Mouse (Mus musculus) left cerebral cortex, postnatal 25 days (tissue): ENCODE data around the gene Smg9. TPM values are rescaled to one million over a fixed set of nuclear protein-coding genes. Genes with fewer than 3 reads are reported as not detected.

Experiments
- DNase-seq, 2 experiments: peaks; one replicate each; pipeline ENCODE4 v3.0.0; 2022; ENCODE audit warnings: low spot score in 2 of 2, mixed read lengths in 1 of 2
- intact Hi-C: fragments of 180-260 bp; cut with DNase I; formaldehyde crosslinking; loops from one replicate; pipeline ENCODE4 v1.15.1; 2025
- total RNA-seq, 2 experiments: library from RNA; stranded (reverse); gene quantifications; 2 replicates each; pipeline ENCODE4 v1.2.3; 2021

Gene Smg9
- total RNA-seq, 2 experiments from 2014 or later, result 38.1 to 40.2 TPM

DNA sequence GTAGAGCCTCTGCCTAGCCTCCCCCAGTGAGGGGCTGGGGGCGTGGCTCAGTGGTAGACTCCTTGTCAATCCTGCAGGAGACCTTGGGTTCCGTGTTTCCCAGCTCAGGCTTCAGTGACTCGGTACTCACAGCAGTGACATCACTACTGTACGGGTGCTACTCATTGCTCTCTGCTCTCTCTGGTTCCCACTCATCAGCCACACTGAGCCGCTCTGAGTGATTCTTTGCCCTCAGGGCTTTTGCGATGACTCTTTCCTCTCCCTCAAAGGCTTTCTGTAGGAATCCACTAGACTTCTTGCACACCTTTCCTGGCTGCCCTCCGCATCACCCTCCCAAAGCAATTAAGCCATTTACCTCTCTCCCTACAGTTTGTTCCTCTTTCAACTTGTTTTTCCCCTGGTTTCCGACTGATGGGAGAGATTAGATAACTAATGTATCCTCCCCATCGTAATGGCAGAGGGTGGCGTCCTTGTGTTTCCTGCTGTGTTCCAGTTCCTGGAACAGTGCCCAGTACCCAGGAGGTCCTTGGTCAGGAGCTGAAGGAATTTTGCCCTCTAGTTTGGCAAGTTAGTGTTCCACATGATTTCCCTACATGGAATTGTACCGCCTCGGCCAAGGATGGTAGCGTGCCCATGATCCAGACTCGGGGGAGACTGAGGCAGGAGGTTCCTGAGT, 62.1 kb downstream of the Smg9 start:
- DNase-seq, result no peak
- intact Hi-C loops, result no loop called here

DNA sequence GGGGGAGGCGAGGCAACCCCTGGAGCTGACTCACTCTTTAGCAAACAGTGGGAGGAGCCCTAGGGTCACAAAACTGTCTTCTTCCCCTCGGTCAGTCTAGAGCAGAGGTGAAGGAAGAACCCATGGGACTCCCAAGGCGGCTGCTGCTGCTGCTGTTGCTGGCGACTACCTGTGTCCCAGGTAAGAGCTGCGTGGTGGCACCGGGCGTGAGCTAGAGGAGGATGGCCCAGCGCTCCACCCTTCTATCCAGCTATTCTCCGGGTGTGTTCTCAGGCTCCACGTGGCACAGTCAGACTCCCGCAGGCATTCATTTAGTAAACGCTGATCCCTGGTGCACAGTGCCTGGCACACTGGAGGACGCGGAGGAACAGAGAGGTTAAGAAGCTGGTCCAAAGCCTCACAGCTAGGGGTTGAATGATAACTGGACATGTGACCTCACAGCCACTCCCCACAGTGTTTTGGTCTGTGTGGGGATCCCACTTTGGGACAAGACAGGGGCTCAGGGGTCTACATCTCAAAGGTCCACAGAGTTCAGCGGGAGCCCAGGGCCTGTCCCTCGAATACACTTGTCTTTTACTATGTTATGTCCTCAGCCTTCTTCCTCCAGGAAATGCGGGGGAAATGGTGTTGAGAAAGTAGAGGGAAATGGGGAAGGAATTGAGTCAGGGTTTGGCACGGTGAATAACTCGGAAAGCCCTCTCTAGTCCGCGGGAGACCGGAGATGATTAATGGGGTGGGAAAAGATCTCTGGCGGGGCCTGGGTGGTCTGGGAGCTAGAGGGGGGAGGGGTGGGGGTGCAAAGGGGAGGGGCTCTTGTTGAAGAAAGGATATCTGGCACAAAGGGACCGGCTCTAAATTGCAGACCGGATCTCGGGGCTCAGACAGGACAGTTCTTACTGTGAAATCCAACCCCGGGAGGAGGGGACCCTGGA, 63.2 kb downstream of the Smg9 start, which contains the start of gene Plaur:
TSS of gene Plaur (plus strand) at position 97 of the 932 bp plus-strand sequence.
- no peak for DNase-seq
- intact Hi-C loops, result no loop called here

DNA sequence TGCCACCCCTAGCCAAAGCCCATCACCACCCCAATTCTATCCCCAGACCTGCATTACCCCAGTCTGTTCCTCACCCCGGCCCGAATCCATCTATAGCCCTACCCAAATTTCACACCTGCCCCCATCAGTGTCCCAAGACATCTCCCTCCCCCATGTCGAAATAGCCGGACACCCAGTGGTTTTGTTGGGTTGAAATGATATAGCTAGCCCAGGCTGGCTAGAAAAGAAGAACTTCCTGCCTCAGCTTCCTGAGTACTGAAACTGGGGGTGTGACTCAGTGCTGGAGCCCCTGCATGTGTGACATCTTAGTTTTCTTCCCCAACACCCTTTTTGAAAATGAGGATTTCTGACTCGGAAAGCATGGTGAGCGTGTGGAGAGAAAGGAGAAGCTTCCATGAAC, 67.4 kb downstream of the Smg9 start:
- DNase-seq, result no peak
- intact Hi-C loops, result no loop called here

DNA sequence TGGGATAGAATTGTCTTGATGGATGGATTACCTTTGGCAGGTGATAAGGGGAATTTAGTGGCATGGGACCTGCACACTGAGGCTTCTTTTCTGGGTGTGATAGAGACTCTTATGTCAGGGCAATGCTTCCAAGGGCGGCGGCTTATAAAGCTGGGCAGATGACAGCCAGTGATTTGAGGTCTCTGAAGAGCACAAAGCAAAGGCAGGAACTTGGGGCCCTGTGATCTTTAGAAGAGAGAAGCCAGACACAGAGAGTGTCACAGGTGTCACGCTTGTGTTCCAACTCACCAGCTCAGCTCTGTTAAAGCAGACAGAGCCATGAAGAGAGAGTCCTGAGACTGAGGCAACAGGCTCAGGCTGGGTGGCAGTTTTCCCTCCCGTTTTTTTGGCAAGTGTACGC, 68.5 kb downstream of the Smg9 start:
- no peak for DNase-seq
- intact Hi-C loops, result no loop called here

DNA sequence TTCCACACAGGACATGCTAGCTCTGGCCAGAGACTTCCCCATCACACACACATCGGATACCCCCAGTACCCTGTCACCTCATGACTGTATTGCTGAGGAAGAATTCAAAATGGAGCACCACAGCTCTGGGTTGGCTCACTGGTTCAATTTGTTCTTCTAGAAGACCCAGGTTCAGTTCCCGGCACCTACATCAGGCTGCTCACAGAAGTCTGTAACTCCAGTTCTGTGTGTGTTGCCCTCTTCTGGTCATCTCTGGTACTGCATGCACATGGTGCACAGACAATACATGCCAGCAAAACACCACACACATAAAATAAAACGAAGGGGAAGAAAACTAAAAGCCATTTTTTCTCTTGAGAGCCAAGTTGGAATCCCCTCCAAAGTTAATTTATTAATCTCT, 69.7 kb downstream of the Smg9 start:
- intact Hi-C loops, result no loop called here

DNA sequence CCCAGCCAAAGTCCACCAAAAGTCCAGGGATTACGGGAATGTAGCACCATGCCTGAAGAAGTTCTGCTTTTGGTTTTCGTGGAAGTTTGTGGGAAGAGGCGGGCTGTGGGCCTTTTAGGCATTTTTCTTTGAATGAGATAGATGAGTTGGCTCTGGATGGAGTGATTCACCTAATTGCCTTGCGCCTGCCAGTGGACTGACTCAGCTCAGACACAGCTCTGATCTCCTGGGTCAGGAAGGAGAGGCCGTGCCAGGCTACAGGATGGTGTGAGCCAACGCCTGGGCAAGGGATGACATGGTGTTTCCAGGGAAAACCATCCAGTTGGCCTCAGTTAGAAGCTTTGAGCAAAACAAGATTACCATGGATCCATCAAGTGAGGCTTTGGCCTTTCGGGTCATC, 70.9 kb downstream of the Smg9 start:
- no peak for DNase-seq

More for the DNA sequence above, 69.7 kb downstream of the Smg9 start:
- no peak for DNase-seq

More for the DNA sequence above, 70.9 kb downstream of the Smg9 start:
- intact Hi-C loops, result no loop called here

Other genes starting within 250 kb of the Smg9 start
- 1 to 10 TPM; 2.5 to 2.9 TPM for gene Zfp114, start 224.6 kb upstream of the Smg9 start, total RNA-seq
- gene Zfp111, start 188.2 kb upstream of the Smg9 start, total RNA-seq, result 10 to 100 TPM in 1 of 2 experiments, 1 to 10 TPM in 1; 8.9 to 12.6 TPM
- gene Zfp109, start 162.1 kb upstream of the Smg9 start, total RNA-seq, result 10 to 100 TPM in 1 of 2 experiments, 1 to 10 TPM in 1; 7.9 to 10.5 TPM
- gene Zfp108, start 144.8 kb upstream of the Smg9 start, total RNA-seq, result 1 to 10 TPM; 8.4 to 8.8 TPM
- 10 to 100 TPM; 11.0 to 11.5 TPM for gene Zfp93, start 129.2 kb upstream of the Smg9 start, total RNA-seq
- gene Zfp61, start 98.4 kb upstream of the Smg9 start, total RNA-seq, result 10 to 100 TPM; 19.3 to 20.8 TPM
- 10 to 100 TPM; 13.2 to 16.9 TPM for gene Zfp94, start 83.0 kb upstream of the Smg9 start, total RNA-seq
- not detected for gene Tescl, start 65.7 kb upstream of the Smg9 start, total RNA-seq
- not detected for gene Lypd5, start 50.4 kb upstream of the Smg9 start, total RNA-seq
- under 1 TPM in 1 of 2 experiments, not detected in 1; 0.50 TPM for gene Kcnn4, start 29.4 kb upstream of the Smg9 start, total RNA-seq
- under 1 TPM; 0.34 to 0.57 TPM for gene Irgc1, start 52.7 kb downstream of the Smg9 start, total RNA-seq
- gene Plaur, start 62.9 kb downstream of the Smg9 start, total RNA-seq, result under 1 TPM; 0.71 to 0.73 TPM
- gene Cadm4, start 82.4 kb downstream of the Smg9 start, total RNA-seq, result 100 to 1,000 TPM; 243 to 246 TPM
- gene Zfp428, start 107.4 kb downstream of the Smg9 start, total RNA-seq, result 10 to 100 TPM; 45.7 to 52.6 TPM
- gene AC161166.1, start 112.8 kb downstream of the Smg9 start, total RNA-seq, result not detected
- gene Irgq, start 131.1 kb downstream of the Smg9 start, total RNA-seq, result 10 to 100 TPM; 87.8 to 88.6 TPM
- not detected for gene Pinlyp, start 146.5 kb downstream of the Smg9 start, total RNA-seq
- gene Xrcc1, start 146.7 kb downstream of the Smg9 start, total RNA-seq, result 10 to 100 TPM; 34.6 to 37.6 TPM
- 10 to 100 TPM; 11.1 to 13.2 TPM for gene Ethe1, start 187.9 kb downstream of the Smg9 start, total RNA-seq
- gene Zfp575, start 188.0 kb downstream of the Smg9 start, total RNA-seq, result 1 to 10 TPM; 6.7 TPM
- under 1 TPM; 0.16 to 0.27 TPM for gene Phldb3, start 211.1 kb downstream of the Smg9 start, total RNA-seq
- gene Lypd3, start 236.9 kb downstream of the Smg9 start, total RNA-seq, result under 1 TPM; 0.73 to 0.92 TPM